Mouse (Mus musculus): Measurements from ENCODE around the gene Entpd7. TPM values are rescaled to one million over a fixed set of nuclear protein-coding genes. Genes with fewer than 3 reads are reported as not detected.
A peak's percentile ranks its signal among the peaks of the same experiment; 100 is the strongest.

Gene Entpd7
- total RNA-seq, 4 experiments from 2014 or later = 1.6 to 2.6 (median 2.1) TPM

DNA sequence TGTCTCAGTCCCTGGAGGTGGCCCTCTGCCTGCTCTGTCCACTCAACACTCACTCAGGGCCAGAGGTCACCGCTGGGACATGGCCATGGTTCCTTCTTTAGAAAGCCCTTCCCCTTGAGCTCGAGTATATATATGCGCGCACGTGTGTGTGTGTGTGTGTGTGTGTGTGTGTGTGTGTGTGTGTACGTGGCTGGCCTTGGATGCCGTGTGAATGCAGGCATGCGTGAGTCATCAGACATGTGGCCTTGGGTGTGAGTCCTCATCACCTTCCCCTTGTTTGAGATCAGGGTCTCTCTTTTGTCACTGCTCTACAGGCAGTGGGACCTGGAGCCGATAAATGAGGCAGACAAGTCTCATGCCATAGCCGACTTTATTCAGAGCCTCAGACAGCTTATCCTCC lies 34.0 kb downstream of the Entpd7 start:
- DNase-seq (ENCODE audit: low spot score) = no peak

DNA sequence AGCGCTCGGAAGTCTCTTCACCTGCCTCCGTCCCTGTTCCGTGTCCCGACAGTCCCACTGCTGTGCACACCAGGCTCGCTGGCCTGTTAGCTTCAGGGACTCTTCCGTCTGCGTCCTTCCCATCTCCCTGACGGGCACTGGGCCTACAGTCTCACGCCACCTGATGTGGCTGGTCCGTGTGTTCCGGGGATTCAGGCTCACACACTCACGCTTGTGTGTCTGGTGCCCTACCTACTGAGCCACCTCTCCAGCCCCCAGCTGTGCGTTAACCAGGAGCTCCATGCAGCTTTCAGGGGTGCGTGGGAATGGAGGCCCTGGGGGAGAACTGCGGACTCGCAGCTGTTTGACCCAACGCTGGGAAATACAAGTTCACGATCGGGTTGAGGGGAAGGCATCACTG lies 34.7 kb downstream of the Entpd7 start:
- DNase-seq (ENCODE audit: low spot score) = no peak

DNA sequence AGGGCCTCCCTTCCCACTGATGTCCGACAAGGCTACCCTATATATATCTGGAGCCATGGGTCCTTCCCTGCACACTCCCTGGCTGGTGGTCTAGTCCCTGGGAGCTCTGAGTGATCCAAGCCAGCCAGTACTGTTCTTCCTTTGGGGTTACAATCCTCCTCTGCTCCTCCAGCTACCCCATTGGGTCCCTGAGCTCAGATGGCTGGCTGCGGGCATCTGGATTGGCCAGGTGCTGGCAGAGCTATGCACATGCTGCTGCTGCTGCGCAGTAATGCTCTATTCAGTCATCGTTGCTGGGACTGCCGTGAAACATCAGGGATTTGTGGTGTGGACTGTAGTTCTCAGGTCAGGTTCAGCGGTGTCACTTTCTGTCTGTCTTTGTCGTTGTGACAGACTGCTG lies 35.3 kb downstream of the Entpd7 start:
- no peak for DNase-seq (ENCODE audit: low spot score)

DNA sequence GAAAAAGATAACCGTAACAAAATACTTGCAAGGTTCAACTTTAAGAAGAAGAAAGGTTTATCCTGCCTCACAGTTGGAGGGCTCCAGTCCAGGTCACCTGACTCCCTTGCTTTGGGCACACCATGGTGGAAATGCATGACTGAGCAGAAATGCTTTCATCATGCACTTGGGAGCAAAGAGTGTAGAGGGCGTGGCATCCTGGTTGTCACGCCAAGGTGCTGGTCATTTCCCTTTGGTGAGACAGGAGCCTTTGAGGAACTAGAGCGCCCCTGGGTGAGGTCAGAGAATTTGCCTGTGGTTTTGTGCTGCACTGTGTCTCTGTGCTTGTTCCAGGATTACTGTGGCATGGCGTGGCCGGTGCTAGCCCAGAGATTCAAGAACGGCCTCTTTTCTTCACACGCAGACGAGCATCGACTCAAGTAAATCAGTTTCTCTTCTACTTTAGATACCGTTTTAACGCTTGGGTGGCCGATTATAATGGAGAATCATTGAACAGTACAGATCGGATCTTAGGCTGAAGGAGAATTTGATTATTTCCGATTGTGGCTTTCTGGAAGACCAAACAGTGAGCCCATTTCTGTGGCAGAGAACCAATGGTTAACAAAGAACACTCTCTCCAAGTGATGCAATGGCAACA lies 37.2 kb downstream of the Entpd7 start:
- DNase-seq (ENCODE audit: low spot score) = no peak

DNA sequence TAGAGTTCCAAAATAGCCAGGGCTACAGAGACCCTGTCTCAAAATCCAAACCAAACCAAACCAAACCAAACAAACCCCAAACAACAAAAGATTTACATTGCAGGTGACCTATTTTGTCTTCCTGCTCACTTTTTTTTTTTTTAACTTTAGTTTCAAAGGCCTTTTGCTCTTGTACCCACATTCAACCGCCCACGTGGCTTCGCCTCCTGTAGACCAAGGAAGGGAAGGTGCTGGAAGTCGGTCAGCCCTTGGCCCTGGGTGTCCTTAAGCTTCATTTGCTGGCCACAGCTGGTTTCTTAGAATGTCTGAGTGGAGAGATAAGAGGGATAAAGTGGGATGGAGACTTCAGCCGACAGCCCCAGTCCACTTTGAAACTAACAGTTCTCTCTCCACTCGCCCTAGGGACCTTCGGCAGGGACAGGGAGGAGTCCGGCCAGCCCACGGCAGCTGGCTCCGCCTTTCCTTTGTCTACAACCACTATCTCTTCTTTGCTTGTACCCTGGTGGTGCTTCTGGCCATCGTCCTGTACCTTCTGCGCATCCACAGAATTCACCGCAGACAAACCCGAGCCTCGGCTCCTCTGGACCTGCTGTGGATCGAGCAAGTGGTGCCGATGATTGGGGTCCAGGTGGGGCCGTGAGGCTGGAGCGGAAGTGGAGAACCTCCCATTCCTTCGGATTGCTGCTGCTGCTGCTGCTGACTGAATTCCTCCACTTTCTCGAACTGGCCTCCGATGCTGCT lies 40.0 kb downstream of the Entpd7 start:
- DNase-seq (ENCODE audit: low spot score) = no peak

DNA sequence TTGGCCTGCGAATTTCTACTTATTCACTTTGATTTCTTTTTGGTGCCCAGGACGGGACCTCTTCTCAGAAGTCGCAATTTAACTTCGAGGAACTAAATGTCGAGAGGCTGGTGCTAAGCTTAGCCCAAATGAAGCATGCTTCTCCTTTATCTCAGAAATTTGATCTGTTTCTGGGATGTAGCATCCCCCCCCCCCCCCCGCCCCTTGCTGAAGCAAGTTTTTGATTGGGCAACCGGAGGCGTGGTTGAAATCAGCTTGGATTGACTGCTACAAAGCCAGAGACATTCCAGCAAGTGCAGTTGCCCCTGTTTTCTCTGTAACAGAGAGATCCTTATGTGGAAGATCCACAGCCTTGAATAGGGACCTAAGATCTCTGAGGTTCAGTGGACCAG lies 40.6 kb downstream of the Entpd7 start:
- DNase-seq (ENCODE audit: low spot score) = no peak

DNA sequence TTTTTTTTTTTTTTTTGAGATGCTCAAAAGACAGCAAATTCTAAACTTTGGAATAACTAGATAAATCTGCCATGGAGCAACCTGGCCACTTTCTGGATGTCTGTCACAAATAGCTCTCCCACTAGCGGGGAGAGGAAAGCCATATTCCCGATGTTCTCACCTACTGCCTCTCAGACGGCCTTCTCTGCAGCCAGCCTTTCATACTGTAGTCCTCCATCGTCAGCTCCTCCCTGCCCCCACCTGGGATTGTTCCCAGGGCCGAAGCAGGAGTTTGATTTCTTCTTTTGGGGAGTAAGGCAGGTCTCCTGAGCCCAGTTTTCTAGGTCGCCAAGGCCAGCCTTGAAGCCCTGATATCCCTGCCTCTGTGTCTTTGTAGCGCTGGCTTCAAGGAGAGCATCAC lies 41.7 kb downstream of the Entpd7 start:
- no peak for DNase-seq (ENCODE audit: low spot score)

DNA sequence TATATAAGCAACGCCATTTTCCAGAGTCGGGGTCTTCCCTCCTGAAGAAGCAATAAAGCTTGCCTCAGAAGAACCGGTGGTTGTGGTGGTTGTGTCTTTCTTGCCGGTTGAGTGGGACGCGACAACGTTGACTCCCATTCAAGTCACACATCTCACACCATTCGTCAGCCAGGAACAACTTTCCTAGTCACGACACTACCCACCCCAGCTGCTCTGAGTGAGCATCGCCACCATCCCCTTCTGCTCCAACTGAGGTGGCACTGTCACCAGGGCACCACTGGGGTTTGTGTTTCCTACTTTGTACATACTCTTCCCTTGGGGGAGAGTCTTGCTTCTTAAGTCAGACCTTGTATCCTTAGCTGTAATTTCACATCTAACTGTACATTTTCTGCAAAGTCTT lies 48.9 kb downstream of the Entpd7 start:
- no peak for DNase-seq (ENCODE audit: low spot score)

DNA sequence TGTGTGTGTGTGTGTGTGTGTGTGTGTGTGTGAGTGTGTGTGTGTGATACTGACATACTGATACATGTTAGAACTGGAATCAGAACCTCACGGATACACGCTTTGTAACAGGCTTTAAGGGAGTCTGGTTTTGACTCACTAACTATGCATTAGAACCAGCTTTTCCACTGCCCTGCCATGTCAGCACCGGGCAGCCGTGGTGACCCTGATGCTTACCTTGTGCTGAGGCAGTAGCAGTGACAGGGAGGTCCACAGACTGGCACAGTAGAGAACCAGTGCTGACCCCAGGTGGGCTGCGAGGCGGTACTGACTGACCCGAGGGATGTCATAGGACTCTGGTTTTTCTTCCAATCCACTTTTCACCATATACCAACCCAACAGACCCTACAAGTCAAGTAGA lies 53.9 kb downstream of the Entpd7 start:
- DNase-seq (ENCODE audit: low spot score) = no peak

DNA sequence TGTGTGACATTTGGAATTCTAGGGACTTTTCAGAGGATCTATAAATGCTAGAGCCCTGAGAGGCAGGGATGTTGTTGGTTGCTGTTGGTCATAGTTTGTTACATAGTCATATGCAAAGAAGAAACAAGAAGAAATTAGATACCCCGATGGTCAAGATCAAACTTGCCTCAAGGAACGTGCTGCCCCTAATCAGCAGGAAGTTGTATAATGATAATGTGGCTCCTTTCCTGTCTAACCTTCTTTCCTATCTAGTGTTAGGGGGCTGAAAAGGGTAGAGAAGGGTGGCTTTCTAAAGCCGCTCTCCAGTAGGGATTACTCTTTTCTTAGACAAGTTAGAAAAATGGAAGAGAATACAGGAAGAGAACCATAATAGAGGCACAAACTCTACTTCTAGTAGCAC lies 56.3 kb downstream of the Entpd7 start:
- no peak for DNase-seq (ENCODE audit: low spot score)

DNA sequence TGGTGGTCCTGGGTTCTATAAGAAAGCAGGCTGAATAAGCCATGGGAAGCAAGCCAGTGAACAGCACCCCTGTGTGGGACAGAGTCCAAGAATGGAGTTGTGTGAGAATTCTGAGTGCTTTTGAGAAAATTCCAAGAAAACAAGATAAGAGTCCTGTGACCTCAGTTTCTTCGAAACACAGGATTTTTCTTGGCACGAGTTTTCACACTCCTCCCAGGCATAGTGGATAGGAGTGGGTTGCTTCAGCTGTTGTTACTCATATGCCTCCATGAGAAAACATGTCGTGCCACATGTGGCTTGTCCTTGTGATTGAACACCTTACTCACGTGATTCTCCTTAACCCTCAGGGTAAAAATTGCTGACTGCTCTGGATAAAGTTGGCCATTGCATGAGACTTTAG lies 58.4 kb downstream of the Entpd7 start:
- DNase-seq (ENCODE audit: low spot score) = no peak

DNA sequence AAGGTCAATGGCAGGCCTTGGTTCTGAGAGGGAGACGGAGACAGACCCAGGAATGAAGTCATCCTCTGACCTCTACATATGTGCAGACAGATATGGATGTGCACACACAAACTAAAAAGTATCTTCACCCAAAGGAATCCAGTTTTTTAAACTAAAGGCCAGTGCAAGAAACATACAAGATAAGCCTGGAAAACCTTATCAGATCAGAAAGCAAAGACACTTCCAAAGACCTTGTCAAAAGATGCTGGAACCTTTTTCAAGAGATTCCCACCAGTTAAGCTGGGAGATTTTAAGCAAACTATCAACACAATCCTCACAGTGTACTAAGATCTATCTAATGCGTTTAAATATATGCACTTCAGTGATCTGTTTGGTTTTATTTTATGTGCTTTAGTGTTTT lies 60.5 kb downstream of the Entpd7 start:
- no peak for DNase-seq (ENCODE audit: low spot score)

DNA sequence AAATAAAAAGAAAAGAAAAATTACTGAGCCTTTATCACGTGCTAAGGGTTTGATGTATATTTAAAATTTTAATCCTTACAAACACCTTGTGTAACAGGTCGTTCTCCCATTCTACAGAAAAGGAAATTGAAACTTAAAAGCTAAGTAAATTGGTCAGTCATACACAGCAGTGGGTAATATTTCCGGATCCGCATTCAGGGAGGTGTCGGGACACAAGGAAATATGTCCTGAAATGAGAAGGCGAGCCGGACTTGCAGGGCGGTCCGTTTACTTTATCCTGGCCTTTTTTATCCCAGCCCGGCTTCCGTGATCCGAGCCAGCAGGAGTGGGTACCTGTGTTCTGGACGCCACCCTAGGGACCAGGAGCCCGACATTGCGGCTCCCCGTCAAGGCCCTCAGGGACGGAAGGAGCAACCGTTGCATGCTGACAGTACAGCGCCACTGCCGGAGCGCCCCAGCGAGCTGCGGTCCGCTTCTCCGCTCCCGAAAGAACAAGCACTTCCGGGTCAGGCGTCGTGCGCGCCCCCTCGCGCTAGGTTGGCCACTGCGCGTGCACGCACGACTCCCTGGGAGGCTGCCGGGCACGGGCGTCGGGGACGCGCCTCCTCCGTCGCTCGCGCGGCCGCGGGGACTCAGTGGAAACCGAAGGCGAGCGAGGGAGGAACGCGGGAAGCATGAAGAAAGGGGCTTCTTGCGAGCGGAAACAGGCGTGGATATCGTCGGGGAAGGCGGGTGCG lies 63.2 kb downstream of the Entpd7 start, which contains the start of the genes Cutc and Cox15:
Gene Cutc, plus strand, starts transcription at position 508 of the 737 bp plus-strand sequence.
Gene Cox15, minus strand, starts transcription at position 512 of the 737 bp plus-strand sequence.
- DNase-seq (ENCODE audit: low spot score) = peak; percentile 97

DNA sequence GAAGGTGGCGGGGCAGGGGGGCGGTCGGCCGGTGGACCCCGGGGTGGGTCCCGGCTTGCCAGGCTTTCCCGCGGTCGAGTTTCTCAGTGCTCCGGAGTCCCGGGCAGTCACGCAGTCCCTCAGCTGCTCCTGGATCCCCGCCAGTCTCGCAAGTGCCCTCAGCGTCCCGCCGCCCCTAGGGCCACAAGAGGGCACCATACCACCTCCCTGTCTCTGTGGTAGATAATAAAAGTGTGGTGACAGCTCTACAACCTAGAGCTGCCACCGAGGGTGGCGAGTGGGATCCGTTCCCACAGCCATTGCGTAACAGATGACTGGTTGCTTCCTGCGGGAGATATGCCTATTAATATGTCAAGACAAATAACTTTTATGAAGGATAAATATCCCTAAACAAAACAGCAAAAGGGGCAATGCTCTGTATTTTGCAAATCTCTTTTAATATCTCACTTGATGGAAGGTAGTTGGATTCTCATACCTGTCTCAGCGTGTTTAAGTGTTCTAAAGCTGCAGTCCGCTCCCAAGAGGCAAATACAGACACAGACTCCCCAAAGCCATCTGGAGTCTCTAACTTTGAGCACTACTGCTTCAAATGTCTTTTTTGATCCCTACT lies 63.9 kb downstream of the Entpd7 start:
- peak; percentile 88 for DNase-seq (ENCODE audit: low spot score)

DNA sequence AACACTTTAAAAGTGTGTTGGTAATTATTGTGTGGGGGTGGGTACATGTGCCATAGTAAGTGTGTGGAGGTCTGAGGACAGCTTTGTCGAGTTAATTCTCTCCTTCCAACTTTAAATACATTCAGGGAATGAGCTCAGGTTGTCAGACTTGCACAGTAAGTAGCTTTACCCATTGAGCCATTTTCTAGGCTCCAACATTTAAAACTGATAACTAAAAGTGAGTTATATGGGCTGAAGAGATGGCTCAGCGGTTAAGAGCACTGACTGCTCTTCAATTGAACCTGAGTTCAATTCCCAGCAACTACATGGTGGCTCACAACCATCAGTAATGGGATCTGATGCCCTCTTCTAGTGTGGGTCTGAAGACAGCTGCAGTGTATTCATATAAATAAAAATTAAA lies 64.8 kb downstream of the Entpd7 start:
- DNase-seq (ENCODE audit: low spot score) = no peak

DNA sequence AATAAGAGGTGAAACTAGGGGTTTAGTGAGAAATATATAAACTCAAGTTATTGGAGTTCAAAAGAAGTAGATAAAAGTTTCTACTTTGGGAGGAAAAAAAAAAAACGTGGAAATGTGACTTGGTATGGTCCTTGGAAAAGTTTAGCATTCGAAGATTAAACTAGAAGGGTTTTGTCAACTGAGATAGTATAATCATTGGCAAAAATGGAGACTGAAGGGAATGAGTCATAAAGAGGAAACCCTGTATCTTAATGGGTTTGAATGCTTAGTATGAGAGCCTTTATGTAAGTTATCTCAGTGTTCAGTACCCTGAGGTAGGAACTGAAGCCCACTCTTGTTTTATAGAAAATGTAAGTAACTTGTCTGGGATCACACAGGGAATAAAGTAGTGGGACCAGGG lies 65.4 kb downstream of the Entpd7 start:
- DNase-seq (ENCODE audit: low spot score) = no peak

DNA sequence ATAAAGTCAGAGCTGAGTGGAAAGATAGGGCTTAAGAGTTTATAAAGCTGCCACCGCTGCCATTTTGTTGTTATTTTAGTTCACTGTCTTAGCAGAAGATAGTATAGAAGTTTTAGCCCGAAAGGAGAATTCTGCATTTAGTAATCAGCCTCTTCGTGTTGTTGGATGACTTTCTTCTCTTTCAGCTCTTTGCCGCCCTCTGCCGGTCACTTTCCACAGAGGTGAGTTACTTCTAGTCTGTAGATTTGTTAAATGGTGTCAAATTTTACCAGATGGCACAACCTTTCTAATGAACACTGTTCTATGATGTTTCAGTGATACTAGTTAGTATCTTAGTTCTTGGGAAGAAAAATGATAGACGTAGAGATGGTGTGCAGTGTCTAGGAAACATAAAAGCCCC lies 71.0 kb downstream of the Entpd7 start:
- DNase-seq (ENCODE audit: low spot score) = peak; percentile 57

DNA sequence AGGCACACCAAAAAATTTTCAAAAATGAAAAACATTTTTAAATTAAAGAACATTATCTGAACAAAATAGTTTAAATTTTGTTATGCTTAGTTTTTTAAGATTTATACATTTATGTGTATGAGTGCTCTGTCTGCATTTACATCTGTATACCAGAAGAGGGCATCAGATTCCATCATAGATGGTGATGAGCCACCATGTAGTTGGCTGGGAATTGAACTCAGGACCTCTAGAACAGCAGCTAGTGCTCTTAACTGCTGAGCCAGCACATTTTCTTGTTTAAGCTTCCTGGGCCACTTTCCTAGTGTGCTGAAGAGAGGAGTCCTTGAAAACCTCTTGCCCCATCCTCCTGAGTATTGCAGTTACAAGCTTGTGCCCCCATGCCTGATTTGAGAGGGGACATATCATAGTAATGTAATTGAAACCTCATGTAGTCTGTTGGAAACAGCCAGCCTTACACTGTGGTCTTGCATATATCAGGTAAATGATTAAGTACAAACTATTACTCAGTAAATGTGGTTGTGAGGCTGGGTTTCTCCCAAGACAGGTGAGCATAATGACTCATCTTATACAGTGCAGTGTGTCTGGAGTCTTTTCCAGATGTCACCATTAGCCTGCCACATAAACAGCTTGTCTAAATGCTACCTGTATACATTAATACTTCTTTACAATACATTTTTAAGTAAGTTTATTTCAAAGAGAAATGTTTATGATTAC lies 72.2 kb downstream of the Entpd7 start:
- DNase-seq (ENCODE audit: low spot score) = no peak

DNA sequence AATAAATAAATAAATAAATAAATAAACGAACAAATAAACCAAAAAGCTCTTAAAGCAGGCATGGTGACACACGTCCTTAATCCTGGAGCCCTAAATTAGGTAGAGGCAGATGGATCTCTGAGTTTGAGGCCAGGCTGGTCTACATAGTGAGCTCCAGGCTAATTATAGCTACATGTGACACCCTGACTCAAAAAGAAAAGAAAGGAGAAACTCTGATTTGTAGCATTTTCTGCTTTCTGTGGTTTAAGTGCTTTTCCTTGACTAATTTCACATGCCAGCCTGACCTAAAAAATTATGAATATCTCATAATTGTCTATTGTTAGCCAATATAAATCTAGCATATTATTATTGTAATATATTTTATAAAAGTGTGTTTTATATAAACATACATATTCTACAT lies 72.9 kb downstream of the Entpd7 start:
- no peak for DNase-seq (ENCODE audit: low spot score)

DNA sequence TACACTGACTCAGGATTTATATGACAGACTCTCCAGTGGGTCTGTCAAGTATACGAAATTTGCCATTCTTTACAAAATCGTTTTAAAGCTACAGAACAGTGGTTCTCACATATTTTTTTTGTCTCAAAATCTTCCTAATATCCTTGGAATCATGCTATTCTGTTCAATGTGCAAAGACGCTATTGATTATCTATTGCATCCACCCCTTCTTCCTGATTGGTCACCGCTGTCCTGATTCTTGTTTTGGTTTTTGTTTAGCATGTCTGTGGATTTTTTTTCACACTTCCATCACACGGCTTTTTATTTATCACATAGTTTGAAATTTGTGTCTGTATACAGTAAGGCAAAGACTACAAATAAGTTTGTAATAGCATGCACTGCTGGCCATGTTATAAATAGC lies 77.0 kb downstream of the Entpd7 start:
- DNase-seq (ENCODE audit: low spot score) = no peak

DNA sequence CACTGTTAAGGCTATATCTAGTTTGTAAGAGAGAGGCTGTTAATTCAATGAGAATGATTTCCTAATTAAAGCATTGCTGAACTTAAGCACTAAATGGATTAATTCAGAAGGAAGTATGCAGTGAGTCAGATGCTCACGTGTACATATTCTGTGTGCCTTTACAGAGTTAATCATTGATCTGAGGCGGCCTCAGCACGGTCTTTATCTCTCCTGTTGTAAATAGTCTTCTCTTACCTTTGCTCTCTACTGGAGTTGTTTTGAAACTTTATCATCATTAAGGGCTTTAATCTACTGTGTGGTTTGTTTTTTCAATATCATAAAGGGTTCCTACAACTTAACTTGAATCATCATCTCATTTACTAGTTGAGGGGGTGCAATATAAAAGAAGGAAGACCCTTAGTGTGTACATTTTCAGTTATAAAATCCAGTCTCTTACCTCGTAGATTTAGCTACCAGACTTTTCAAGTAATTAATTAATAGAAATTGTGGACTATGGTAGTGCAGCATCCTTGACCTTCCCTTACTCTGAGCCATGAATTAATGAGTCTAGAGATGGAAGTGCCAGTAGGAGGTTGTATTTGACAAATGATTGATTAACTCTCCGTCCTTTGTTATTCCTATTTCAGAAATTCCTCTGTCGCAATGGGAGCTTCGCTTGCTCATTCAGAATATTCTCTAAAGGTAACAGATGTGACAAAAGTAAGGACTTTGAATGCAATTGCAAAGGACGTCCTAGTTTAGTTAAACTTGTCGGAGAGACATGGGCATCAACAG lies 78.3 kb downstream of the Entpd7 start:
- DNase-seq (ENCODE audit: low spot score) = no peak

Measured in heart, adult 8-10 months (tissue).